Mouse (Mus musculus) myocyte (in vitro differentiated cells): ENCODE results near the gene Prmt7. TPM values are rescaled to one million over a fixed set of nuclear protein-coding genes. Genes with fewer than 3 reads are reported as not detected.

Experiments used
- H3K27me3 ChIP-seq: one replicate; pipeline ENCODE4 v1.6.1; 2011; ENCODE audit not compliant: control insufficient read depth, insufficient read depth, insufficient read length
- H3K36me3 ChIP-seq: one replicate; pipeline ENCODE4 v1.6.1; 2011; ENCODE audit not compliant: control insufficient read depth, insufficient read depth
- H3K4me2 ChIP-seq: one replicate; pipeline ENCODE4 v1.6.1; 2011; ENCODE audit warnings: low read depth, control low read depth
- H3K4me3 ChIP-seq: one replicate; pipeline ENCODE4 v1.5.1; 2011; ENCODE audit warnings: mild to moderate bottlenecking, control low read depth, moderate library complexity
- H3K79me2 ChIP-seq: one replicate; pipeline ENCODE4 v1.6.1; 2011; ENCODE audit not compliant: control insufficient read depth, insufficient read depth
- H3ac ChIP-seq: one replicate; pipeline ENCODE4 v1.6.1; 2011; ENCODE audit not compliant: control insufficient read depth, insufficient read length
- CEBPB ChIP-seq: IDR thresholded peaks from 2 replicates; pipeline ENCODE4 v1.6.1; 2011; ENCODE audit warnings: mild to moderate bottlenecking, moderate library complexity; ENCODE audit not compliant: poor library complexity, insufficient read depth, severe bottlenecking
- E2F4 ChIP-seq: IDR thresholded peaks from one replicate; pipeline ENCODE4 v1.6.1; 2011; ENCODE audit warnings: mild to moderate bottlenecking, control low read depth, moderate library complexity; ENCODE audit not compliant: insufficient read depth
- MAX ChIP-seq: IDR thresholded peaks from one replicate; pipeline ENCODE4 v1.6.1; 2011; ENCODE audit warnings: low read depth, mild to moderate bottlenecking, control low read depth
- MYOD1 ChIP-seq, 3 experiments: IDR thresholded peaks; one replicate each; pipeline ENCODE4 v1.6.1; 2011; ENCODE audit warnings: control low read depth in 2 of 3, low read depth in 2 of 3, mild to moderate bottlenecking in 2 of 3, moderate library complexity in 1 of 3; ENCODE audit not compliant: insufficient read length in 2 of 3, control insufficient read depth in 1 of 3
- MYOG ChIP-seq, 3 experiments: IDR thresholded peaks; one replicate each; pipeline ENCODE4 v1.6.1; 2011; ENCODE audit warnings: control low read depth in 2 of 3, low read depth in 2 of 3, mild to moderate bottlenecking in 2 of 3; ENCODE audit not compliant: insufficient read length in 2 of 3, control insufficient read depth in 1 of 3, insufficient read depth in 1 of 3
- POLR2A ChIP-seq: IDR thresholded peaks from one replicate; pipeline ENCODE4 v1.6.1; 2011; ENCODE audit warnings: low read depth, mild to moderate bottlenecking, control low read depth, moderate library complexity; ENCODE audit not compliant: insufficient read length
- POLR2AphosphoS2 ChIP-seq: IDR thresholded peaks from one replicate; pipeline ENCODE4 v1.6.1; 2011; ENCODE audit warnings: low read depth, control low read depth; ENCODE audit not compliant: insufficient read length
- REST ChIP-seq: IDR thresholded peaks from one replicate; pipeline ENCODE4 v1.6.1; 2011; ENCODE audit warnings: mild to moderate bottlenecking, control low read depth, moderate library complexity; ENCODE audit not compliant: insufficient read depth, insufficient read length
- SRF ChIP-seq: IDR thresholded peaks from one replicate; pipeline ENCODE4 v1.6.1; 2011; ENCODE audit warnings: low read depth; ENCODE audit not compliant: control insufficient read depth, insufficient read length
- TCF12 ChIP-seq: IDR thresholded peaks from one replicate; pipeline ENCODE4 v1.6.1; 2011; ENCODE audit warnings: mild to moderate bottlenecking, control low read depth; ENCODE audit not compliant: poor library complexity, insufficient read depth, severe bottlenecking
- TCF3 ChIP-seq: IDR thresholded peaks from one replicate; pipeline ENCODE4 v1.6.1; 2011; ENCODE audit warnings: low read depth, control low read depth; ENCODE audit not compliant: insufficient read length
- USF1 ChIP-seq: IDR thresholded peaks from one replicate; pipeline ENCODE4 v1.6.1; 2011; ENCODE audit warnings: low read depth, mild to moderate bottlenecking, control low read depth, moderate library complexity
- polyA plus RNA-seq: library from polyadenylated mRNA; unstranded; fragments of >200 nt; fragmentation: generic; extraction: Trizol; gene quantifications from one replicate; pipeline ENCODE4 v1.2.1, GENCODE M21; 2012; ENCODE audit warnings: missing spikeins

The Prmt7 gene
- polyA plus RNA-seq, 1 experiment: 36.4 TPM

GRCm38 (mm10) chr8:106278367-106279042 lies 67.8 kb downstream of the Prmt7 start:
- Histone ChIP-seq H3K27me3 (peaks cover 50% of the 10 kb centered on the region), H3K4me3 (no peak overlapping the region), H3K4me2 (no peak overlapping the region), H3K36me3 (no peaks in the 10 kb centered on the region), H3K79me2 (no peaks in the 10 kb centered on the region), H3ac (no peak overlapping the region)
- no peak for TF ChIP-seq TCF3
- no peak for TF ChIP-seq E2F4
- no peak for TF ChIP-seq POLR2A
- TF ChIP-seq MYOD1 (IDR thresholded peaks at IDR 0.05; ENCODE audit: control insufficient read depth in 1 of 3, insufficient read length in 2 of 3, low read depth in 2 of 3): no peak
- TF ChIP-seq SRF: no peak
- TF ChIP-seq TCF12: no peak
- TF ChIP-seq USF1: no peak
- no peak for TF ChIP-seq POLR2AphosphoS2
- no peak for TF ChIP-seq CEBPB
- no peak for TF ChIP-seq REST
- TF ChIP-seq MAX: no peak
- TF ChIP-seq MYOG (IDR thresholded peaks at IDR 0.05; ENCODE audit: control insufficient read depth in 1 of 3, insufficient read depth in 1 of 3, insufficient read length in 2 of 3, low read depth in 2 of 3): no peak

- Histone ChIP-seq H3ac (no peak overlapping the region), H3K79me2 (no peaks in the 10 kb centered on the region), H3K4me3 (no peak overlapping the region), H3K4me2 (no peak overlapping the region), H3K36me3 (no peaks in the 10 kb centered on the region), H3K27me3 (peaks cover 52% of the 10 kb centered on the region)
- no peak for TF ChIP-seq MYOD1 (IDR thresholded peaks at IDR 0.05; ENCODE audit: control insufficient read depth in 1 of 3, insufficient read length in 2 of 3, low read depth in 2 of 3)
- no peak for TF ChIP-seq SRF
- TF ChIP-seq MAX: no peak
- TF ChIP-seq E2F4: no peak
- TF ChIP-seq TCF12: no peak
- no peak for TF ChIP-seq POLR2A
- no peak for TF ChIP-seq USF1
- TF ChIP-seq CEBPB: no peak
- TF ChIP-seq POLR2AphosphoS2: no peak
- TF ChIP-seq MYOG (IDR thresholded peaks at IDR 0.05; ENCODE audit: control insufficient read depth in 1 of 3, insufficient read depth in 1 of 3, insufficient read length in 2 of 3, low read depth in 2 of 3): no peak
- TF ChIP-seq TCF3: no peak
These were observed 69.4 kb downstream of the Prmt7 start for GRCm38 (mm10) chr8:106280154-106280553.

GRCm38 (mm10) chr8:106280844-106281243 lies 70.1 kb downstream of the Prmt7 start:
- Histone ChIP-seq H3ac (no peak overlapping the region), H3K27me3 (peaks cover 56% of the 10 kb centered on the region), H3K79me2 (no peaks in the 10 kb centered on the region), H3K4me2 (no peak overlapping the region), H3K4me3 (no peak overlapping the region), H3K36me3 (no peaks in the 10 kb centered on the region)
- TF ChIP-seq MYOG (IDR thresholded peaks at IDR 0.05; ENCODE audit: control insufficient read depth in 1 of 3, insufficient read depth in 1 of 3, insufficient read length in 2 of 3, low read depth in 2 of 3) (no peak), USF1 (no peak), MYOD1 (IDR thresholded peaks at IDR 0.05; ENCODE audit: control insufficient read depth in 1 of 3, insufficient read length in 2 of 3, low read depth in 2 of 3) (no peak), CEBPB (no peak), REST (no peak), POLR2AphosphoS2 (no peak), SRF (no peak), TCF3 (no peak), TCF12 (no peak), MAX (no peak), E2F4 (no peak), POLR2A (no peak)

GRCm38 (mm10) chr8:106287445-106287844 lies 76.7 kb downstream of the Prmt7 start:
- H3K27me3 ChIP-seq: peaks cover 51% of the 10 kb centered on the region
- no peak overlapping the region for H3K4me3 ChIP-seq
- TF ChIP-seq E2F4 (no peak), USF1 (no peak), MYOG (IDR thresholded peaks at IDR 0.05; ENCODE audit: control insufficient read depth in 1 of 3, insufficient read depth in 1 of 3, insufficient read length in 2 of 3, low read depth in 2 of 3) (no peak), CEBPB (no peak), TCF3 (no peak), MYOD1 (IDR thresholded peaks at IDR 0.05; ENCODE audit: control insufficient read depth in 1 of 3, insufficient read length in 2 of 3, low read depth in 2 of 3) (no peak), REST (no peak), POLR2AphosphoS2 (no peak), POLR2A (no peak), TCF12 (no peak), SRF (no peak), MAX (no peak)
- H3ac ChIP-seq: no peak overlapping the region
- no peaks in the 10 kb centered on the region for H3K36me3 ChIP-seq
- no peaks in the 10 kb centered on the region for H3K79me2 ChIP-seq
- no peak overlapping the region for H3K4me2 ChIP-seq
